Mouse (Mus musculus) naive thymus-derived CD4-positive, alpha-beta T cell, adult 2 months (primary cell): ENCODE results near the gene Tiparp.

Source experiments
- DNase-seq: peaks from one replicate; pipeline ENCODE4 v3.0.0-alpha.2; 2011; ENCODE audit warnings: low read depth

The Tiparp gene

DNA sequence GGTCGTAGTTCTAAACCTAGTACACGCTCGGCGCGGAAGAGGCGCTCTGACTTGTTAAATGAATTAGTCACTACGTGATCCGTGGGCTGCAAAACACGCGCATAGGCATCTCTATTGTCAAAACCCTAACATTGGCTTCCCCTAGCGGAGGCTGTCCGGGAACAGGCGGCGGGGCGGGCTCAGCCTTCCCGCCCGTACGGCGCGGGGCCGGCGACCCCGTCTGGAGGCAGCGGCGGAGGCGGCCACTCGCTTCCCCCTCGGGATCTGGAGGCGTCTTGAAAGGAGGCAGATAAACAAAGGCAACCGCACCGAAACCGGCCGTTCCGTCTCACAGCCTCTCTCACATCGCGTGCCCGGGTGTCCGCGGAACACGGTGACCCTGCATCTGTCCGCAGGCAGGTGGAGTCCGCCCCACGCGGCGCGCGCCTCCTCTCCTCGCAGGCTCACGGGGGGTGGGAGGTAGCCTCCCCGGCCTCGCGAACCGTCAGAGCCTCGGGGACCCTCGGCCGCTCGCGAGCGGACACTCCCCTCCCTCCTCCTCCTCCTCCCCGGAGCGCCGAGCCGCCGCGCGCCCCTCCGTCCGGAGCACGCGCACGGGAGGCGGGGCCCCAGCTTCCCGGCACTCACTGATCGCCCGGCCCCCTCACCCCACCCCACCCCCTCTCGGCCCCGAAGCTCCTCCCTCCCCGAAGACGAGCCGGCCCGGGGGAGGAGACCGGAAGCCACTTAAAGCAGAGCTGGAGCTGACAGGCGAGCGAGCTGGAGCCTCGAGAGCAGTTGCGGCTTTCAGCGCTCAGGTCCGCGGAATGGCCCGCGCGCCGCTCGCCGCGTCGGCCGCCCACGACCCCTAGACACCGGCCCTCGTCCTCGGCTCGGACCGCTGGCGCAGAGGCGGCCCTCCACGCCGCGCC, at the start of gene Tiparp:
TSS of gene Tiparp (plus strand) at position 720 of the 911 bp plus-strand sequence.
- DNase-seq = peak; percentile 93

DNA sequence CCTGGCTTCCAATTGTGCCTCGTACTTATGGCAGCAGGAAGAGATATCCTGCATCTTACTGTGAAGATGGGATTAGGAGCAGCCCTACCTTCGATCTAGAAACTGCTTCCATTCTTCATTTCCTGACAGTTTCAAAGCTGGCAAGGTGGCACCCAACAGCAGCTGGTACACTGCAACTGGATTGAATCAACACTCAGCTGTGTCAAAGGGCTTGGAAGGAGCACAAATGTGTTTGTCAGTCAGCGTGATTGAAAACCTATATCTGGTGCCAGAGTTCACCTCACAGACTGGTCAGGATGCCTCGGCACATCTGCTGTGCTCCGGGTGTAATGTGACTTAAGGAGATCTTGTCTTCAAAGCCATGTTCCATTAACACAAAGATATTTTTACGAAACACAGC, 47.5 kb upstream of the Tiparp start:
- no peak for DNase-seq

DNA sequence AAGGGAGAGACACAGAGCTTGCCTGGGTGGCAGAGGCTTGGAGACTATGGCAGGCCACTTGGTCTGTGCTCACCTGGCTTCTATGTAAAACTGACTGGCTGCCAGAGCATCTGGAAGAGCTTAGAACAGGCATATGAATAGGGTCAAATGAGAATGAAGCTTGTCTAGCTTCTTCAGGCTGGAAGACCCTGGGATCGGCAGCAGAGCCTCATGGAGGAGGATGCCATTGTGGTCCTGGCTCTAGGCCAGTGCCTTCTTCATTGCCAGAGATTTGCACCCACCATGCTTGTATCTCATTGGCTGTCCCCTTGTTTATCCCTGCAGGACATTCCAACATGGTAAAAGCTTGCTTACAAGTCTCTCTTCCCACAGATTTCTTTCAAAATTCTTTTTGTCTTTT, 45.9 kb upstream of the Tiparp start:
- no peak for DNase-seq

DNA sequence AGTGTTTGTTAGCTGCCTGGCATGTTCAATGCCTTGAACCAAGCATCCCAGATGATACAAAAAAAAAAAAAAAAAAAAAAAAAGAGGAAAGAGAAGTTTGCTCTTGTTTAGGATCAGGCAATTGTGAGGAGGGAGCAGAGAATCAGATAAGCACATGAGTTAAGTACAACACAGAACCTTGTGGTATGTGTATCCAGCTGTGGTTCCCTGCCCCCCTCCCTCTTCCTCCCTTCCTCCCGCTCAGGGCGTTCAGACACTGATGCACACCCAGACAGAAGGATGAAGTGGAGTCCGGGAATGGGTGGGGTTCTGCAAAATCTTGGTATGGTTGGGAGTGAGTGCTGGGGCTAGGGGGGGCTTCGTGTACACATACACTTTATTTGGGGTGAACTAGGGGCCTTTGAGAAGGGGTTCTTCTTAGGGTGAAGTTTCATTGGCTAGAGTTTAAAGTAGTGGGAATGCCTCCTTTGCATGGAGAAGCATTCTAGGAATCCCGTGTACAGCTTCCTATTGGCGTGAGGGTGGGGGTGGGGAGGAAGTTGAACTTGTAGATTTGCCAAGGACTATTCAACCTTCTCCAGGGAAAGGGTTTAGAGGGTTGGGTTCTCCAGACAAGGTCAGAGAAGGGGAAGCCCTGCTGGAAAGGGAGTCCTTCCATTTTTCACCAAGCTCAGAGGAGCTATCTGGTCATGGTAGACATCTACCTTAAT, 45.4 kb upstream of the Tiparp start:
- no peak for DNase-seq

DNA sequence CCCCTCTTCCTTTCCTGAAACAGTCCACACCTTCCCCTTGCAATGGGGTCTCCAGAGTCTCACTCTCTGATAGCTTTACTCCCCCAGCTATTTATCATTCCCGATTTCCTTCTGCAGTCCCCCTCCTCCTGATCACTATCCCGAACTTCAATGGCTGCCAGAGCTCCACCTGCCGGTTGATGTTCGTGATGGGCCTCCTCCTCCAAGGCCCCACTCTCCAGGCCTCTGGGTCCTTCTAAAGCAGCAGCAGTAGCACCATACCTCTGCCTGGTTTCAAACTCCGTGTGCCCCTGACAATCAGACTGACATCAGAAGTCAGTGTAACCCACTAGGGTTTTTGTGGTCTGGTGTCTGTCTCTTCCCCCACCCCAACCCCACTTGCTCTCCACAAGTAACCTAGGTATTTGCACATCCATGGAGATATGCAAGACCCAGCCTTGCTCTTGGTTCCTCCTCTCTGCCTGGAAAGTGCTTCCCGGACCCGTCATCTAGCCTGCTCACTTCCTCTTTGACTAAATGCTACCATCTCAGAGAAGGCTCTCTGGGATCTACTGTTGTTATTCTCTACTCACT, 44.0 kb upstream of the Tiparp start:
- DNase-seq = no peak

DNA sequence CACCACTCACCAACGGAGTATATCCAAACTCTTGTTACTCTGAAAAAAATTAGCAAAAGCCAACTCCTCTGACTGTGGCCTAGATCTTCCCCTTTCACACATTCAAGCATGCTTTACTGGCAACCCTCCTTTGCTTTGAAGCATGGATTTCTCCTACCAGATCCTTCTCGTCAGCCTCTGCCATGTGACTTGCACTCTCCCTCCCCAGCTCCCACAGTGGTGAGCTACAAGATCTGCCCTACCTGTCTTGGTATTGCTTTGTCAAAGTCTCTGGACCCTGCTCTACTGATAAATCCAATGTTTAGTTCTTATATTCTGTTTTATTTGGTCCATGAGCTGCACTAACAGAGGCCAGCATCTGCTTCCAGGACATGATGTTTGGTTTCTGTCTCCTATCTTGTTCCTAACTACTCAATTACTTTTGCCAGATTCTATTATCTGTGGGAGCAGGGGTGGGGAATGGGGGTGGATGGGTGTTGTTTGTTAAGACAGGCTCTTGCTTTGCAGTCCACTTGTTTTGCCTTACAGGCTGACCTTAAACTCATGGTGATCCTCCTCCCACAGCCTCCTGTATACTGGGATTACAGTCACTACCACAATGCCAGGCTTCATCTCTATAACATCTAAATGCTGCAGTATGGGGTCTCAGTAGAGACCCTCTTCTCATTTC, 40.7 kb upstream of the Tiparp start:
- DNase-seq = no peak

DNA sequence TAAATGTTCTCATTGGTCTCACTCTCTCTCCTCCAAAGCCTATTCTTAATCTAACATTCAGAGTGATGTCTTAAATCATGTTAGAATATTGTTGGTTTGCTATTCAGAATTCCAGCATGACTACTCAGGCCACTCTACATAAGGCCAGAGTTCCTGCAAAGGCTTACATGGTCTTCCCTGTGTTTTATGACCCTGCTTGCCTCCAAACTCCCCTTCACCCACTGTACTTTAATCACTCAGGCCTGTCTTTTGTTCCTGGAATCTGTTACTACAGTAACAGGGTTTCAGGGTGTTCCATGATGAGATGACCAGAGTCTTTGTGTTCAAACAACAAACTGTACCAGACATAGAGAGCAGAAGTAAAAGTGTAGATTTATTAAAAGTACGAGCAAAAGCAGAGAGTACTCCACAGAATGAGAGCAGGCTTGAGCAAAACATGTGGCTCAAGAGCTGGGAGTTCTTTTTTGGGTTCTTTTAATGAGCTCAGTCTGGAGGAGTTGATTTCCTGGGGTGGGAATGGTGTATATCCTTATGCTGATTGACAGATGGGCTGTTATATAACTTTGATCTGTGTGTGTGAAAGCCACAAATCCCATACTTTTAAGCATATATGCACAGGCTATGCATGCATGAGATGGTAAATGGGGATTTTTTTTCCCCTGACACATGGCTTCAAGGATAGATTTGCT, 39.5 kb upstream of the Tiparp start:
- DNase-seq = no peak

DNA sequence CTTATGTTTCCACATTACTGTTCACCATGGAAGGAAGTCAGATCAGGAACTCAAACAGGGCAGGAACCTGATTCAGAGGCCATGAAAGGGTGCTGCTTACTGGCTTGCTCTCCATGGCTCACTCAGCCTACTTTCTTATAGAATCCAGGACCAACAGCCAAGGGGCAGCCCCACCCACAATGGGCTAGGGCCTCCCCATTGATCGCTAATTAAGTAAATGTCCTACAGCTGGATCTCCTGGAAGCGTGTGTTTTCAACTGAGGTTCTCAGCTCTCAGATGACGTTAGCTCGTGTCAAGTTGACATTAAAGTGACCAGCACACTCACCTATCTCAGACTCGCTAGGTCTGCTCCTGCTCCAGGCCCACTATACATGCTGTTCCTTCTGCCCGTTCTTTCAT, 38.6 kb upstream of the Tiparp start:
- no peak for DNase-seq

DNA sequence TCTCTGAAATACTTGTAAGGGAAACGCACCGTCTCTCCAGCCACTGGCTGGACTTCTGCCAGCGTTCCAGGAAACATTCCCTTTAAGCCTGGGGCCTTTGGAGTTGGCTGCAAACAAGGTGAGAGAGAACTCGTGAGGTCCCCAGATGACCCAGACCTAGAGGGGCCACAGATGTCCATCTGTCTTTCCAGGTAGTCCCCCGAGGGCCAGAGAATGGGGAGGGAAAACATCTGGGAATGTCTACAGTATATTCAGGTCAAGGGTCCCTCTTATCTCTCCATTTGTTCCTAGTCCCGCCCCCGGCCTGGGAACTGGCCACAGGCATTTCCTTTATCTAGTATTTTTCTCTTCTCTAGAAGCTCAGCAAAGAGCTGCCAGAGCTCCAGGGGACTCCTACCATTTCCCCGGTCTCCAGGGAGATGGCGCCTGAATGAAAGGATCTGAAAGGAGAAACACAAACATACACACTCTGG, 33.9 kb upstream of the Tiparp start:
- no peak for DNase-seq

DNA sequence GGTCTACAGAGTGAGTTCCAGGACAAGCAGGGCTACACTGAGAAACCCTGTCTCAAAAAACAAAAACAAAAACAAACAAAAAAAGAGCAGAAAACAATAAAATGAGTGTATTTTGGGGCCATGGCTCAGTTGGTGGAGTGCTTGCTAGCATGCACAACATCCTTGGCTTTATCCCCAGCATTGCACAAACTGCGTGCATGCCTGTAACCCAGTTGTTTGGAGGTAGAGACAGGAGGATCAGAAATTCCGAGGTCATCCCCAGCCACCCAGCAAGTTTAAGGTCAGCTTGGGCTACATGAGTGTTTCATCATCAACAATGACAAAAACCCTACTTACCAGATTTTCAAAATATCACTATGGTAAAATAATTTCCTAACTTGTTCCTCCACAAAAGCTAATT, 20.4 kb upstream of the Tiparp start:
- no peak for DNase-seq

DNA sequence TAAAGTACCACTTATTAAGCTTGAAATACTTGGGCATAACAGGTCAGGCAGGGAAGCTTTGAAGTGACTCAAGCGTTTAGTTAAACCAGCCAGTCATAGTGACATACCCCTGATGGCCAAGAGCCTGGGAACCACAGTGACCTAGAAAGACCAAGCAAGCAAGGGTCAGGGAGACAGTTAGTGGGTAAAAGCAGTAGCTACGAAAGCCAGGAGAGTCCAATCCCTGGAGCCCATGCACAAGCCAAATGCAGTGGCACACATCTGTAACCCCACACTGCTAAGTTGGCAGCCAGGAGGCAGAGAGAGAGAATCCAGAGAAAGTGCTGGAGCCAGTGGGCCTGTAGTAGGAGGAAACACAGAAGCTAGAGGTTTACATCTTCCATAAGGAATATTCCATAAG, 17.6 kb upstream of the Tiparp start:
- DNase-seq = no peak

DNA sequence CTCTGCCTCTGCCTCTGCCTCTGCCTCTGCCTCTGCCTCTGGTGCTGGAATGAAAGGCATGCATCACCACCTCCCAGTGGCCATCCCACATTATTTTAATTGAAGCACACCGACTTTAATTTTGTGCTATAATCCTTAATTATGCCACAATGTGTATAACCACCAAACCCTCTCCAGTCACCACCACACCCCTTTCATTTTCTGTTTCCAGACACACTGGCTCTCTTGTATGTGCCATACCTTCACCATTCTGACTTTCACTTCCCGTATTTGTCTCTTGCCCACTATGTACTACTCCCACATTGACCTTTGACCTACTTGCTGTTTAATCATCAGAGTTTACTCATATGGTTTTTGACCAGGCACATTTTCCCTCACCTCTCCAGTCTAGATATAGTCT, 12.5 kb upstream of the Tiparp start:
- no peak for DNase-seq

DNA sequence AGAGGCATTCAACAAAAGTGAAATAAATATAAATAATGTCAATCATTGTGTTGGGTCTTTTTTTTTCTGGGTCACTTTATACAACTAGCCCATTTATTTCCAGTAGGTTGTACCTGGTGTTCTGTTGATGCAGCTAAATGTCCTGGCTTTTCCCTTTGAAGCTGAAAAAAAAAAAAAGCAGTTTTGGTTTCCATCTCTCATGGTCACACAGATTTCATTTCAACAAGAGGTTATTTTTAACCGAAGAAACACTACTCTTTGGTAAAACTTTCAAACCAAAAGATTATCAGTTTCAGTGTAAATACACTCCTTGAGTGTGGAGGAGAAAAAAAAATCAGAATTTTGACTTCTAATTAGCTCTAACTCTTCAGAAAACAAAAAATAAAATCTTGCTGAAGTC, 11.7 kb upstream of the Tiparp start:
- no peak for DNase-seq

DNA sequence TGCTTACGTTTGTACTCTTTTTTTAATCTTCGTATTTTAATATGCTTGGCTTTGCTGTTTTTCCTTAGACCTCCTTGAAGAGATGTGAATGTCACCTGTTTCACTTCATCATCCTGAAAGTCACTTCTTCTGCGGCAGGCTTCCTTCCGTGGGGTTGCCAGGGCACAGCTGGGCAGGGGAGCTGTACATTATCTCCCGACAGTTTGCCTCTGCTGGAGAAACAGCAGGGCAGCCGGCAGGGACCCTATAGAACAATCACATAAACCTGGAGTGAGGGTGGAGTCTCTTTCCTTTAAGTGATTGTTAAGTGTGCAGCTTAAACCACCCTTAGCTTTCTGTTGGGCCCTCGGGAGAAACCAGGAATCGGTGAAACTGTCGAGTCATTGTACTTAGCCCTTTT, 11.1 kb upstream of the Tiparp start:
- no peak for DNase-seq

DNA sequence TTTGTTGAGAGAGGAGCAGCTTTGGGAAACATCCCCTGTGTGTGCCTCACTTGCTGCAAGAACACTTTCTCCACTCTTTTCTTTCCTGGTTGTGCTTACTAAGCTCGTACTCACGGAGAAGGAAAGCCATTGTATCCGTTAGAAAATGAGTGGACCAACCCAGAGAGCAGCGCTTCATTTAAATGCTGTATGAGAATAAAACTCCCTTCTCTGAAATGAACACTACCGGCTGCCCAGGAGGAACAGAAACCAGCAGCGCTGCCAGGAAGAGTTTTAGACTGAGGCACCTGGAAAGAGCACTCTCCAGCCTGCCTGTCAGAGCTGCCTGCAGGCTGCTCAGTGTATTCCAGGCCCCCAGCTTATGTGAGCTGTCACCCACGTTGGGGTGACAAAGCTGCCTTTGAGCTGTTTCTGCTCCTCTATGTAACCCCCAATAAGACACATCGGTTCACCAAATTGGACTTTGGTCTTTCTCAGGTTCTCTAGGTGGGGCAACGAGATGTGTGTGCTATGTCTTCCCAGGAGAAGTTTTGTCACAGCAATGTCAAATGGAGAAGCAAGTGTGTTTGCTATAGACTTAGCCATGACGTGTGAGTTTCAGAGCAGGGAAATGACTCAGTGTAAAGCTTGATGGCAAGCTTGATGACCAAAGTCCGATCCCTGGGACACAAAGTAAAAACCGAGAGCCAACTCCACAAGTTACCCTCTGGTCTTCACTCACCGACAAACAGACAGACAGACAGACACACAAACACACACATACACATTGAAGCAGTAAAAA, 10.3 kb upstream of the Tiparp start:
- DNase-seq = no peak

DNA sequence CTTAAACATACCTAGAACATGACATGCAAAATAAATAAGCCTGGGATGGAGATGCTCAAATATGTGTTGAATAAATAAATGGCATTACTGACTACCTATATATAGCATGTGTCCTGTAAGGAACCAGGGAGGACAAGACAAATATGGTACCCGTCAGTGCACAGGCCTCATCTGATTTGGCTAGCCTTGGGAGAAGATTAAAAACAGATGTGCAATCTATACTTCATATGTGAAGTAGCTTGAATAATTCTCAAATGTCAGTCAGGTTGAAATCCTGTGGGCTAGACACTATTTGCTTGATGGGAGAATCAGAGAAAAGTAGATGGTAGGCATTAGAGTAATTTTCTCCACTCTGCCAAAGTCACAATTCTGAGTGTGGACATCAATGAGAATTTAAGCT, 6.8 kb upstream of the Tiparp start:
- DNase-seq = no peak

DNA sequence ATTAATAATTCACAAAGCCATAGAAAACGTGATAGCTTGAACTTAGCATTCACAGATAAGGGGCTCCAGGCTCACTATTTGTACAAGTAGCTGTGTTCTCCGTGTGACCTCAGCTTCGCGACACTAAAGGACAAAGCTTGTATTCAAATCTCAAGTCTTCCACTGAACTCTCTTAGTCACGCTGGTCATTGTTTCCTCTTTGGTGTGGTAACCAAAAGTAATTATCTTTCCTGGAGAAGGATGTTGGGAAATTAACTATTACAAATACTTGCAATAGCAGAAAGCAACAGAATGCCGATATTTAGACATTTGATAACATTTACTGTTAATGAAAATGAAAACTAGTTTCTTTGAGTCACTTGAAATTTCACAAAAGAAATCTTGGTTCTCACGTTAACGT, 4.8 kb upstream of the Tiparp start:
- no peak for DNase-seq

DNA sequence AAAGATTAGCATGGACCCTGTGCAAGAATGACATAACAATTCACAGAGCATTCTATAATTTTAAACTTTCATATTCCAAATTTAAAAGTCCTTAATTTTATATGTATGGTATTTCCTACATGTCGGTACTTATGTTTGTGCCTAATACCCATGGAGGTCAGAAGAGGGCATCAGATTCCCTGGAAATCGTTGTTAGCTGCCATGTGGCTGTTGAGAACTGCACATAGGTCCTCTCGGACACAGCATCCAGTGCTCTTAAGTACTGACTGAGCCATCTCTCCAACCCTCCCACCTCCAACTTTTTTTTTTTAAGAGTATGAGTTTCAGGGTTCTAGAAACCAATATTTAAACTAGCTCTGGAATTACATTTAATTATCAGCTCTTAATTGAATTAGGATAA, 2.5 kb upstream of the Tiparp start:
- no peak for DNase-seq

DNA sequence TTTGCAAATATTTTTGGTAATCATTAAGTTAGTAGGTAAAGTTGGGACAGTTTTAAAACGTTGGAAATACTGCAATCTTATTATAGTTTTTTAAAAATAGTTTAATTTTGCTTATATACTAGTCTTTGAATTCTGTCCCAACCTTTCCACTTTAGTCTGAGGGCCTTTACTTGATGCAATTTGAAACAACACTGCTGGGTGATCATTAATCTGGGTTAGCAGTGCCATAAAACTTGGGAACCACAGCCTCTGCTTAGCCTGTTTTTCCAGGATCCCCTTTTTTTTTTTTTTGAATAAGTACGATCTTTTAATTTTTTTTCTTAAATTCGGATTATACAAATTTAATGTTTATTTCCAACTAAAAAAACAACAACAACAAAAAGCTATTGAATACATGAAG, 1.0 kb upstream of the Tiparp start:
- no peak for DNase-seq

DNA sequence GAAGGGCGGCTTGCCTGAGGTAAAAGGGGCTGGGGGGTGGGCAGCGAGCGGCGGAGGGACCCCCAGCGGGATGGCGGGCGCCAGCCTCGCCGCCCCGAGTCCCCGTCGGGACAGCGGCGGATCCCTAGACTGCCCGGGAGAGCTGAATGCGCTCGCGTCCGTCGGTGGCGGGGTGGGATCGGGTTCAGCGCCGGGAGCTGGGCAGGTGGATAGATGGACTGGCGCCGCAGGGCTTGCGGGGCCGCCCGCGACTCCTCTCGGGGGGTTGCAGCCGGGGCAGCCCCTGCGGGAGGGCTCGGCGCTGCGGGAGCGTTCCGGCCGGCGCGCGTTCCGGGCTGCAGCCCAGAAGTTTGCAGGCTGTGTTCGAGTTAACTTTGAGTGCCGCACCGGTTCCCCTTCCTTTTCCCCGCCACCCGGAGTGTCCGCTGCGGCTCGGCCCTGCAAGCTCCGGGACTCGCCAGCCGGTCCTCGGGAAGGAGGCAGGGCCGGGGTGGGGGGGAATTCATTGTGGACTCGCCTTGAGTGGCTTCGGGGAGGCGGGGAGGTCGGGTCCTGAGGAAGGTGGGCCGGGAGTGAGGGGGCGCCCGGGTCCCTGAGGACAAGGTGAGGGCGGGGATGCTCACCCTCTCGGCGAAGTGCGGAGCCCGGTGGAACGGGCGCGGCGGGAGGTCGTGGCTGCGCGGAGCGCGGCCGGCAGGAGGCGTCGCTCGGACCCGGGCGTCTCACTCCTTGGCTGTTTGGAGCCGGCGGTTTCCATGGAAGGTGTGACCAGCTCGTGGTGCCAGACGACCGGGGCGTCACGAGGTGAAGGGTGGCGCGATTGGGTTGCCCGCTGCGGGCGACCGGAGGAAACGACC, 632 bp downstream of the Tiparp start:
- DNase-seq = peak; percentile 60
